Mouse (Mus musculus) intestine, postnatal 0 days (tissue): ENCODE measurements around the gene Hsd11b1. TPM values are rescaled to one million over a fixed set of nuclear protein-coding genes. Genes with fewer than 3 reads are reported as not detected.
"Not testable (repeated sequence)": the region's sequence is repeated elsewhere in the genome, so short reads cannot be mapped to it uniquely, and the experiment has no call there.

Source experiments
- ATAC-seq: fragments of 200-750 bp; cut with Nextera tagmentation; 2 replicates; pipeline ENCODE4 v1.8.0; 2017; ENCODE audit warnings: mild to moderate bottlenecking, moderate TSS enrichment, moderate library complexity
- H3K27ac ChIP-seq: fragments of 300-500 bp; sonication (generic); 2 replicates; pipeline ENCODE4 v1.5.1; 2014; ENCODE audit warnings: mild to moderate bottlenecking, low read depth, low read length, moderate library complexity
- H3K27me3 ChIP-seq: fragments of 300-500 bp; sonication (generic); replicated peaks from 2 replicates; pipeline ENCODE4 v1.6.1; 2014; ENCODE audit warnings: low read length, mixed read lengths; ENCODE audit not compliant: control insufficient read depth, insufficient read depth
- H3K36me3 ChIP-seq: fragments of 300-500 bp; sonication (generic); 2 replicates; pipeline ENCODE4 v1.6.1; 2014; ENCODE audit warnings: mild to moderate bottlenecking, moderate library complexity; ENCODE audit not compliant: control insufficient read depth, insufficient read depth
- H3K4me1 ChIP-seq: fragments of 300-500 bp; sonication (generic); replicated peaks from 2 replicates; pipeline ENCODE4 v1.6.1; 2014; ENCODE audit warnings: antibody characterized with exemption, low read length, mixed read lengths; ENCODE audit not compliant: control insufficient read depth, insufficient read depth
- H3K4me2 ChIP-seq: fragments of 300-500 bp; sonication (generic); replicated peaks from 2 replicates; pipeline ENCODE4 v1.6.1; 2014; ENCODE audit warnings: low read depth, mild to moderate bottlenecking, moderate library complexity
- H3K4me3 ChIP-seq: fragments of 300-500 bp; sonication (generic); 2 replicates; pipeline ENCODE4 v1.5.1; 2014; ENCODE audit warnings: low read depth, low read length
- H3K9ac ChIP-seq: fragments of 300-500 bp; sonication (generic); 2 replicates; pipeline ENCODE4 v1.6.1; 2014; ENCODE audit warnings: mild to moderate bottlenecking, low read depth, low read length
- H3K9me3 ChIP-seq: fragments of 300-500 bp; sonication (generic); 2 replicates; pipeline ENCODE4 v1.6.1; 2016; ENCODE audit warnings: mixed run types; ENCODE audit not compliant: control insufficient read depth
- CTCF ChIP-seq: sonication (generic); IDR thresholded peaks from 2 replicates; pipeline ENCODE4 v1.5.1; 2016; ENCODE audit warnings: low read depth, mild to moderate bottlenecking, control low read depth, antibody characterized with exemption, moderate library complexity
- WGBS: fragments of 180-500 bp; shearing (Covaris S2); extraction: QIAGEN DNeasy Blood & Tissue Kit; methylation state at CpG from one replicate; pipeline ENCODE4 v1.1.7; 2014; 5-methylcytosine and 5-hydroxymethylcytosine counted together
- polyA plus RNA-seq: library from polyadenylated mRNA; unstranded; fragments of >200 nt; fragmentation: Nextera tagmentation; extraction: Ambion mirVana; gene quantifications from 2 replicates; pipeline ENCODE4 v1.2.1, GENCODE M21; 2015

Gene Hsd11b1
- polyA plus RNA-seq, 1 experiment from 2014 or later: 3.2 TPM

GRCm38 (mm10) chr1:193293926-193294325, 30.1 kb upstream of the Hsd11b1 start:
- Histone ChIP-seq H3K4me1 (no peaks in the 10 kb centered on the region), H3K4me3 (no peak overlapping the region), H3K27me3 (no peaks in the 10 kb centered on the region), H3K36me3 (no peaks in the 10 kb centered on the region), H3K9me3 (no peaks in the 10 kb centered on the region), H3K9ac (no peak overlapping the region), H3K27ac (no peak overlapping the region), H3K4me2 (no peak overlapping the region)
- TF ChIP-seq CTCF: no peak
- WGBS: 82% methylated on average over 3 of the region's 3 CpGs
- ATAC-seq: no peak

GRCm38 (mm10) chr1:193293039-193293438, 29.2 kb upstream of the Hsd11b1 start:
- ATAC-seq: no peak
- Histone ChIP-seq H3K36me3 (no peaks in the 10 kb centered on the region), H3K9ac (no peak overlapping the region), H3K27ac (no peak overlapping the region), H3K4me1 (no peaks in the 10 kb centered on the region), H3K9me3 (no peaks in the 10 kb centered on the region), H3K4me3 (no peak overlapping the region), H3K27me3 (no peaks in the 10 kb centered on the region), H3K4me2 (no peak overlapping the region)
- WGBS: 44% methylated on average over 2 of the region's 2 CpGs
- no peak for TF ChIP-seq CTCF

- Histone ChIP-seq H3K4me3 (no peak overlapping the region), H3K9me3 (no peaks in the 10 kb centered on the region), H3K27me3 (no peaks in the 10 kb centered on the region), H3K4me1 (no peaks in the 10 kb centered on the region), H3K9ac (no peak overlapping the region), H3K4me2 (no peak overlapping the region), H3K36me3 (no peaks in the 10 kb centered on the region), H3K27ac (no peak overlapping the region)
- TF ChIP-seq CTCF: no peak
- no peak for ATAC-seq
Measured at GRCm38 (mm10) chr1:193290686-193291085, 26.8 kb upstream of the Hsd11b1 start.

GRCm38 (mm10) chr1:193289914-193290313, 26.0 kb upstream of the Hsd11b1 start:
- TF ChIP-seq CTCF: no peak
- no peaks in the 10 kb centered on the region for H3K36me3 ChIP-seq
- no peak overlapping the region for H3K9ac ChIP-seq
- no peaks in the 10 kb centered on the region for H3K27me3 ChIP-seq
- 86% methylated on average over 5 of the region's 5 CpGs for WGBS
- H3K4me2 ChIP-seq: no peak overlapping the region
- H3K4me3 ChIP-seq: no peak overlapping the region
- no peaks in the 10 kb centered on the region for H3K9me3 ChIP-seq
- peak; percentile 60; the same call in 1 of the 2 replicates for ATAC-seq
- no peaks in the 10 kb centered on the region for H3K4me1 ChIP-seq
- H3K27ac ChIP-seq: no peak overlapping the region

GRCm38 (mm10) chr1:193289076-193289475, 25.2 kb upstream of the Hsd11b1 start:
- no peak overlapping the region for H3K4me3 ChIP-seq
- no peak overlapping the region for H3K9ac ChIP-seq
- WGBS: 85% methylated on average over 3 of the region's 3 CpGs
- no peak for ATAC-seq
- H3K27me3 ChIP-seq: no peaks in the 10 kb centered on the region
- H3K9me3 ChIP-seq: no peaks in the 10 kb centered on the region
- no peaks in the 10 kb centered on the region for H3K36me3 ChIP-seq
- no peak overlapping the region for H3K27ac ChIP-seq
- no peaks in the 10 kb centered on the region for H3K4me1 ChIP-seq
- TF ChIP-seq CTCF: no peak
- H3K4me2 ChIP-seq: no peak overlapping the region

- no peaks in the 10 kb centered on the region for H3K9me3 ChIP-seq
- H3K36me3 ChIP-seq: no peaks in the 10 kb centered on the region
- H3K4me1 ChIP-seq: no peaks in the 10 kb centered on the region
- no peak for ATAC-seq
- H3K9ac ChIP-seq: no peak overlapping the region
- H3K27ac ChIP-seq: no peak overlapping the region
- H3K27me3 ChIP-seq: no peaks in the 10 kb centered on the region
- H3K4me3 ChIP-seq: no peak overlapping the region
- H3K4me2 ChIP-seq: no peak overlapping the region
- 57% methylated on average over 2 of the region's 2 CpGs for WGBS
- TF ChIP-seq CTCF: no peak
Measured at GRCm38 (mm10) chr1:193287578-193287977, 23.7 kb upstream of the Hsd11b1 start.

- H3K4me2 ChIP-seq, H3K4me1 ChIP-seq, H3K27me3 ChIP-seq, H3K4me3 ChIP-seq, H3K9ac ChIP-seq, H3K27ac ChIP-seq, H3K36me3 ChIP-seq, H3K9me3 ChIP-seq: not testable (repeated sequence)
- peak; percentile 58 for ATAC-seq
- 64% methylated on average over 3 of the region's 3 CpGs for WGBS
Measured at GRCm38 (mm10) chr1:193285766-193286325, 22.0 kb upstream of the Hsd11b1 start.
